ENCODE assay signal across 19 mouse cellular contexts in genomic region chr10:109486917-109487604, GRCm38 (mm10).
"Had no signal": no experiment of that assay in that cellular context is flagged by ENCODE, and none has a peak within 500 bp of the region (broad histone marks: within the 10 kb centered on the region; RNA-seq: fewer than 3 reads in every experiment).

No protein-coding gene starts in this region.

- H3K4me2 ChIP-seq: limb, embryonic 13.5 days; liver, embryonic 13.5 days; midbrain, embryonic 11.5 days; neural tube, embryonic 12.5 days; neural tube, embryonic 15.5 days; stomach, embryonic 15.5 days had no signal

- H3K36me3 ChIP-seq: limb, embryonic 10.5 days; limb, embryonic 13.5 days; liver, embryonic 13.5 days; neural tube, embryonic 12.5 days; neural tube, embryonic 15.5 days; stomach, embryonic 15.5 days had no signal

- H3K4me3 ChIP-seq: limb, embryonic 10.5 days; limb, embryonic 13.5 days; liver, embryonic 13.5 days; neural tube, embryonic 12.5 days; neural tube, embryonic 15.5 days; stomach, embryonic 15.5 days had no signal

- H3K9ac ChIP-seq: limb, embryonic 13.5 days; liver, embryonic 13.5 days; neural tube, embryonic 12.5 days; neural tube, embryonic 15.5 days; stomach, embryonic 15.5 days had no signal

- DNase-seq: kidney, adult 2 months; kidney, postnatal 36 days; layer of hippocampus, postnatal 36 days; liver; liver, embryonic 13.5 days; lung, adult 2 months; lung, postnatal 14 days; lung, postnatal 4 days; midbrain, embryonic 14.5 days; right cerebral cortex, adult 18-20 months; right cerebral cortex, postnatal 14 days; right cerebral cortex, postnatal 4 days; thymus, postnatal 25 days had no signal

- H3K27me3 ChIP-seq: limb, embryonic 13.5 days; liver, embryonic 13.5 days; neural tube, embryonic 12.5 days; neural tube, embryonic 15.5 days; stomach, embryonic 15.5 days had no signal

- H3K9me3 ChIP-seq: limb, embryonic 10.5 days; limb, embryonic 13.5 days; liver, embryonic 13.5 days; neural tube, embryonic 12.5 days; neural tube, embryonic 15.5 days; stomach, embryonic 15.5 days had no signal

- H3K27ac ChIP-seq: limb, embryonic 10.5 days; limb, embryonic 13.5 days; liver, embryonic 13.5 days; neural tube, embryonic 12.5 days; neural tube, embryonic 15.5 days; stomach, embryonic 15.5 days had no signal

- H3K4me1 ChIP-seq: limb, embryonic 10.5 days; limb, embryonic 13.5 days; liver, embryonic 13.5 days; neural tube, embryonic 12.5 days; neural tube, embryonic 15.5 days; stomach, embryonic 15.5 days had no signal
